Mouse (Mus musculus): ENCODE data around the gene Olfr15.

DNA sequence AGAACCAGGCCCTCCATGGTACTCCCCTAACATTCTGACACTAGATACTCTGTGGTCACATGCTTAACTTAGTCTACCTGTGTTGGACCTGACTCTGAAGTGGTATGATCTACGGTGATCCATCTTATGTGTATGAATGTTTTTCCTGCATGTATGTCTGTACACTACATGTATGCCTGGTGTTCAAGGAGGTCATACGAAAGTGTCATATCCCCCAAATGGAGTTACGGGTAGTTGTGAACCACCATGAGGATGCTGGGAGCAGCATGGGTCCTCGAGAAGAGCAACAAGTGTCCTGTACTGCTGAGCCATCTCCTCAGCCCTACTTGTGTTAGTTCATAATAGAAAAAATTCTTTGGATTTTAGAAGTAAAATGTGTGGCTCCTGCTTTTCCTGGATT lies 45.7 kb downstream of the Olfr15 start:
- TF ChIP-seq CTCF (IDR thresholded peaks at IDR 0.05; ENCODE audit: extremely low read depth, insufficient read depth, insufficient read length, insufficient replicate concordance) (no peak), POLR2A (IDR thresholded peaks at IDR 0.05; ENCODE audit: low read depth, low read length) (no peak)

Measured in spleen, adult 2 months (tissue).